Mouse (Mus musculus) adrenal gland, adult 8-10 months (tissue): ENCODE measurements around the gene Med18. TPM values are rescaled to one million over a fixed set of nuclear protein-coding genes. Genes with fewer than 3 reads are reported as not detected.
"Not testable (repeated sequence)": the region's sequence is repeated elsewhere in the genome, so short reads cannot be mapped to it uniquely, and the experiment has no call there.

Experiments used
- DNase-seq: peaks from one replicate; pipeline ENCODE4 v3.0.0; 2022
- total RNA-seq, 4 experiments: library from RNA; stranded (reverse); gene quantifications; 2 replicates each; pipeline ENCODE4 v1.2.4; 2022

Med18 gene
- total RNA-seq, 4 experiments from 2014 or later: 7.7 to 11.0 (median 9.6) TPM

- no peak for DNase-seq
These were observed 42.2 kb downstream of the Med18 start for GRCm38 (mm10) chr4:132421556-132421922.

DNA sequence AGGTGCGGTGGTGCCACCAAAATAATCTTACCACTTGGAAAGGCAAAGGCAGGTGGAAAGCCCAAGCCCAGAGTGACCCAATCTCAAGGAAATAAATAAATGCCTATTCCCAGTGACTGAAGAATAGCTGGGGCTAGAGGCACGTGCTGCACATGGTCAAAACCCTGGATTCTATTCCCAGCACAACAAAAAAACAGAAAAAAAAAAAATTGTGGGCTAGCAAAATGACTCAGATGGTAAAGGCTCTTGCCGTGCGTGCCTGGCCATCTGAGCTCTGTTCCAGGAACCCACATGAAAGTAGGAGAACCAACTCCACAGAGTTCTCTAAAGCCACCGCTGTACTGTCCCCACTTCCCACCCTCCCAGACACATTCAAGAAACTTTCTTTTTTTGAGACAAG lies 43.2 kb downstream of the Med18 start:
- no peak for DNase-seq

DNA sequence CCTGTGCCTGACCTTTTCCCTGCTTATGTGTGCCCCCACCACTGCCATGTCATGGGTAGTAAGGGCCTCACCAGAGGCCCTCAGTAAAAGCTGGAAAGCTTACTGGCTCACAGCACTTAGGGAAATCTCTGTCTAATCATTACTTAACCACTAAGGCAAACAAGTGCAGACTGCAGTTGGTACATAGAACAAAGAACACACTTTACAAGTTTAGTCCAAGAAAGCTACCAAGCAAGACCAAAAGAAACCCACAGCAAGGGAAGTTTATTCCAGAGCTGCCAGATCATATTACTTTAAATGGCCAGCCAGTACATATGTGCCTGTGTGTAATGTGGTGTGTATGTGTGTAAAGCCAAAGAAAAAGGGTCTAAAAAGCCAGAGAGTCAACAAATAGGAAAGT lies 47.8 kb downstream of the Med18 start:
- DNase-seq: no peak

DNA sequence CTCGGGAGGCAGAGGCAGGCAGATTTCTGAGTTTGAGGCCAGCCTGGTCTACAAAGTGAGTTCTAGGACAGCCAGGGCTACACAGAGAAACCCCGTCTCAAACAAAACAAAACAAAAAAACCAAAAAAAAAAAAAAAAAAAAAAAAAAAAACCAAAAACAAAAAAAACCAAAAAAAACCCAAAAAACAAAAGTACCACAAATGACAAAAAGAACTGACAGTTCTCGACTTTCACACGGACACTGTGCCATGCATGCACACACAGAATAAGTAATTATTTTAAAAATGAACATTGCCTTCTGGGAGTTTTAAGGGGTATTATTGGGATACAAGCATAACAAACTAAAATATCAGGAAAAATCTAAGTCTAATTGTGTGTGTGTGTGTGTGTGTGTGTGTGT lies 50.5 kb downstream of the Med18 start:
- not testable (repeated sequence) for DNase-seq

GRCm38 (mm10) chr4:132411322-132412094 lies 52.2 kb downstream of the Med18 start:
- DNase-seq: no peak

DNA sequence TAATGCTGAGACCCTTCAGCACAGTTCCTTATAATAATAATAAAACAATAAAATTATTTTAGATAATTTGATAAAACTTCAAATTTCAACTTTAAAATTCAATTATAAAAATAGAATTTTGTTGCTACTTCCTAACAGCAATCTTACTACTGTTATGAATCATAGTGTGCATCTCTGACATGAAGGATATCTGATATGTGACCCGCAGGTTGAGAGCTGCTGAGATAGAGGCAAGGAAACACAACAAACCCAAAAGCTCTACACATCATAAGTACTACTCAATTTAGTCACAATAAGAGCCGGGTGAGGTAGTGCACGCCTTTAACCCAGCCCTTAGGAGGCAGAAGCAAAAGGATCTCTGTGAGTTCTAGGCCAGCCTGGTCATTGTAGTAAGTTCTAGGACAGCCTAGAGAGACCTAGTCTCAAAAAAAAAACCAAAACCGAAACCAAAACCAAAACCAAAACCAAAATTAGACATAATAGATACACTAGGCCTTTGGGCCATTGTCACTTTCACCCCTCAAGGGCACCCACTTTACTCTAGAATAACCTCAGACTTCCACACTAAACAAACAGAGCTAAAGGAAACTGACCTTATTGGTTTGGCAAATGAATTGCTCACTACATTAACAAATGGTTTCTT lies 54.0 kb downstream of the Med18 start:
- DNase-seq: no peak

Other genes with a start within 250 kb of the Med18 start
- gene Gmeb1, start 202.3 kb downstream of the Med18 start, total RNA-seq: 10 to 100 TPM; 16.3 to 24.8 (median 19.3) TPM
- gene Taf12, start 189.5 kb downstream of the Med18 start, total RNA-seq: 10 to 100 TPM; 25.6 to 33.0 (median 29.5) TPM
- 1 to 10 TPM; 2.6 to 5.1 (median 3.9) TPM for gene Rab42, start 160.5 kb downstream of the Med18 start, total RNA-seq
- 10 to 100 TPM; 29.4 to 44.1 (median 41.8) TPM for gene Trnau1ap, start 134.4 kb downstream of the Med18 start, total RNA-seq
- gene Rcc1, start 110.3 kb downstream of the Med18 start, total RNA-seq: 10 to 100 TPM; 12.7 to 18.0 (median 15.7) TPM
- gene Phactr4, start 41.4 kb downstream of the Med18 start, total RNA-seq: 10 to 100 TPM; 53.7 to 67.7 (median 58.6) TPM
- 10 to 100 TPM; 13.4 to 16.2 (median 14.4) TPM for gene Sesn2, start 46.6 kb upstream of the Med18 start, total RNA-seq
- gene Atpif1, start 69.7 kb upstream of the Med18 start, total RNA-seq: 100 to 1,000 TPM; 275 to 400 (median 333) TPM
- gene Dnajc8, start 71.6 kb upstream of the Med18 start, total RNA-seq: 100 to 1,000 TPM in 2 of 4 experiments, 10 to 100 TPM in 2; 92.6 to 121 (median 106) TPM
- gene Ptafr, start 100.1 kb upstream of the Med18 start, total RNA-seq: 1 to 10 TPM; 1.6 to 6.1 (median 3.8) TPM
- gene Eya3, start 175.1 kb upstream of the Med18 start, total RNA-seq: 10 to 100 TPM; 23.8 to 33.6 (median 32.0) TPM